Mouse (Mus musculus) stomach, postnatal 0 days (tissue): Measurements from ENCODE around the gene Brd3.

ENCODE experiments used
- CTCF ChIP-seq: IDR thresholded peaks from 2 replicates; pipeline ENCODE4 v1.5.1; 2016; ENCODE audit warnings: antibody characterized with exemption, low read depth, mild to moderate bottlenecking, moderate library complexity
- EP300 ChIP-seq: optimal IDR thresholded peaks from 2 replicates; pipeline ENCODE3; 2016; ENCODE audit warnings: antibody characterized with exemption

- TF ChIP-seq CTCF (no peak), EP300 (no peak)
Observed at GRCm38 (mm10) chr2:27423596-27423995, 83.9 kb downstream of the Brd3 start.
